Mouse (Mus musculus): ENCODE measurements around the gene Rps6ka1.

DNA sequence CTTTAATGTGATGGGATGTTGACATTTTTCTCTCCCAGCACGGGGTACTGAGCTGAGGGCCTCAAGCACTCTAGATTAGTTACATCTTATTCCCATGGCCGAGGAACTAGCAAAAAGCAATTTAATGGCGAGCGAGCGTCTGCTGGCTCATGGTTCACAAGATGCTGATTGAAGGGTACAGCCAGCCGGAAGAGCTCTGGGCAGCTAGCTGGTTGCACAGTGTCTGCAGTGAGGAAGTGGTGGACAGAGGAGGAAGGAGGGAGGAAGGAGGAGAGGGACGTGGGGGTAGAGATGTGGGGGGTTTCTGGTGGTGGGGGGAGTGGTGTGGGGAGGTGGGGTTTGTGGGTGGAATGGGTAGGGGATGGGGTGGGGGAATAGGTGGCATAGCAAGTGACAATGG lies 17.6 kb upstream of the Rps6ka1 start:
- no peak for TF ChIP-seq POLR2A (IDR thresholded peaks at IDR 0.05; ENCODE audit: insufficient read length, low read depth)
- TF ChIP-seq E2F4 (IDR thresholded peaks at IDR 0.05; ENCODE audit: insufficient read depth) = no peak
- no peak for TF ChIP-seq POLR2AphosphoS2 (IDR thresholded peaks at IDR 0.05; ENCODE audit: insufficient read length, low read depth)
- no peak for TF ChIP-seq MAX (IDR thresholded peaks at IDR 0.05; ENCODE audit: low read depth)
- no peak for TF ChIP-seq MYOG (IDR thresholded peaks at IDR 0.05; ENCODE audit: control insufficient read depth in 1 of 3, insufficient read depth in 1 of 3, insufficient read length in 2 of 3, low read depth in 2 of 3)
- TF ChIP-seq TCF12 (IDR thresholded peaks at IDR 0.05; ENCODE audit: insufficient read depth, poor library complexity, severe bottlenecking) = no peak
- no peak for TF ChIP-seq MYOD1 (IDR thresholded peaks at IDR 0.05; ENCODE audit: control insufficient read depth in 1 of 3, insufficient read length in 2 of 3, low read depth in 2 of 3)
- no peak for TF ChIP-seq USF1 (IDR thresholded peaks at IDR 0.05; ENCODE audit: low read depth)
- TF ChIP-seq TCF3 (IDR thresholded peaks at IDR 0.05; ENCODE audit: insufficient read length, low read depth) = no peak
